Mouse (Mus musculus) limb, embryonic 13.5 days (tissue): ENCODE data around the gene Lrrc74a. TPM values are rescaled to one million over a fixed set of nuclear protein-coding genes. Genes with fewer than 3 reads are reported as not detected.

Source experiments
- ATAC-seq: fragments of 200-750 bp; cut with Nextera tagmentation; 2 replicates; pipeline ENCODE4 v1.8.0; 2017; ENCODE audit warnings: low read depth, moderate number of reproducible peaks, moderate TSS enrichment; ENCODE audit not compliant: low FRiP score
- H3K27ac ChIP-seq: fragments of 300-500 bp; sonication (generic); 2 replicates; pipeline ENCODE4 v1.5.1; 2015; ENCODE audit warnings: inconsistent platforms, mild to moderate bottlenecking, moderate library complexity
- H3K27me3 ChIP-seq: fragments of 300-500 bp; sonication (generic); 2 replicates; pipeline ENCODE4 v1.6.1; 2015; ENCODE audit warnings: mild to moderate bottlenecking, inconsistent platforms
- H3K36me3 ChIP-seq: fragments of 300-500 bp; sonication (generic); 2 replicates; pipeline ENCODE4 v1.6.1; 2015; ENCODE audit warnings: inconsistent platforms, mild to moderate bottlenecking, moderate library complexity
- H3K4me1 ChIP-seq: fragments of 300-500 bp; sonication (generic); 2 replicates; pipeline ENCODE4 v1.6.1; 2015; ENCODE audit warnings: inconsistent platforms
- H3K4me2 ChIP-seq: fragments of 300-500 bp; sonication (generic); replicated peaks from 2 replicates; pipeline ENCODE4 v1.6.1; 2015; ENCODE audit warnings: inconsistent platforms, mild to moderate bottlenecking, moderate library complexity
- H3K4me3 ChIP-seq: fragments of 300-500 bp; sonication (generic); 2 replicates; pipeline ENCODE4 v1.5.1; 2015; ENCODE audit warnings: moderate library complexity, mild to moderate bottlenecking, inconsistent platforms
- H3K9ac ChIP-seq: fragments of 300-500 bp; sonication (generic); 2 replicates; pipeline ENCODE4 v1.6.1; 2015; ENCODE audit warnings: mild to moderate bottlenecking, inconsistent platforms
- H3K9me3 ChIP-seq: fragments of 300-500 bp; sonication (generic); 2 replicates; pipeline ENCODE4 v1.6.1; 2016; ENCODE audit warnings: inconsistent platforms
- WGBS: fragments of 180-500 bp; shearing (Covaris S2); methylation state at CpG from one replicate; pipeline ENCODE4 v1.1.7; 2015; 5-methylcytosine and 5-hydroxymethylcytosine counted together
- polyA plus RNA-seq: library from polyadenylated mRNA; unstranded; fragments of >200 nt; fragmentation: Nextera tagmentation; extraction: Ambion mirVana; gene quantifications from 2 replicates; pipeline ENCODE4 v1.2.1, GENCODE M21; 2015

Gene Lrrc74a
- polyA plus RNA-seq, 1 experiment from 2014 or later, result not detected

DNA sequence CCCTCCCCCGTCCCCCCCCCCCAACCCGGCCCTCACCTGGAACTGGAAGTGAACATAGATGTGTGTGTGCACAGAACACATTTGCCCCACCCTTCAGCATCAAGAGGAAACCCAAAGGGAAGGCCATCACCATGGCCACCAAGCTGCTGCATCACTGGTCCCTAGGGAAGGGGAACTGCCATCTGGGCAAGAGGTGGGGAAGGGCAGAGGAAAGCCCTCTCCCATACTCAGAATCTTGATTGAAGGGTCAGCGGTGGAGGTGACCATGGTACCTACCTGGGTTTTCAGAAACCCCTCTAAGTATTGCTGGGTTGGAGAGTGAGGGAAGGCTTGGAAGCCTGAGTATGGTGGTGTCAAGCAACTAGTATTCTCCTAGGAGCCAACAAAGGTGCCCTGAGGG is 68.7 kb downstream of the Lrrc74a start:
- WGBS, result 48% methylated on average over 3 of the region's 3 CpGs
- H3K4me3 ChIP-seq, result no peak overlapping the region
- H3K9ac ChIP-seq, result no peak overlapping the region
- H3K4me1 ChIP-seq, result peaks cover 90% of the 10 kb centered on the region
- peak overlapping the region; percentile 99 for H3K27ac ChIP-seq
- no peaks in the 10 kb centered on the region for H3K36me3 ChIP-seq
- no peaks in the 10 kb centered on the region for H3K27me3 ChIP-seq
- ATAC-seq, result no peak
- peak overlapping the region; percentile 61 for H3K4me2 ChIP-seq
- no peaks in the 10 kb centered on the region for H3K9me3 ChIP-seq

DNA sequence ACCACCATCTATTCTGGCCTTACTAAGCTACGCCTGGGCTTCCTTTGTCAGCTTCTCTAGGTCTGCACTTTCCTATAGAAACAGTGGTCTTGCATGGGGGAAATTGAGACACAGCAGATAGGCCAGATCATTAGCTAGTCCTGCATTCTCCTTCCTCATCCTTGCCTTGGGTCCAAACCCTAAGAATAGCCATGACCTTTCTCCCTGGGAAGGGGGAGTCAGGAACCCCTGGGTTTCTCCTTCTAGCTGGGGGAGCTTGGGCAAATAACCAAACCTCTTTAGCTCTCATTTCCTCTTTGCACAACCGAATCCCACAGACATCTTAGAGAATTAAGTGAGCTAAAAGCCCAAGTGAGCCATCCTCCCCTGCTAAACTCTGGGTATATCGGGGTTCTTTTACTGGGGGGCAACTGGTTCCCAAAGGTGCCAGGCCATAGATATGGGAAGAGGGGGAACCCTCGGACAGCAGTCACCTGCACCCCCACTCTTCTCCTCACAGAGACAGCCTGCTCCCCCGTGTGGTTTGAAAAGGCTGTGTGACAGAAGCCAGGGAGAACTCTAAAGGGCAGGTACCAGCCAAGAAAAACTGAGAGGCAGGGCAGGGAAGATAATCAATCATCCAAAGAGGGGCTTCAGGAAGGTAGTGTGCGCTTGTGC is 69.6 kb downstream of the Lrrc74a start:
- WGBS, result 50% methylated on average over 6 of the region's 6 CpGs
- H3K4me2 ChIP-seq, result no peak overlapping the region
- no peak overlapping the region for H3K9ac ChIP-seq
- peaks cover 99% of the 10 kb centered on the region for H3K4me1 ChIP-seq
- no peak overlapping the region for H3K4me3 ChIP-seq
- no peaks in the 10 kb centered on the region for H3K9me3 ChIP-seq
- H3K27me3 ChIP-seq, result no peaks in the 10 kb centered on the region
- peak overlapping the region; percentile 99 for H3K27ac ChIP-seq
- no peaks in the 10 kb centered on the region for H3K36me3 ChIP-seq
- ATAC-seq, result no peak

DNA sequence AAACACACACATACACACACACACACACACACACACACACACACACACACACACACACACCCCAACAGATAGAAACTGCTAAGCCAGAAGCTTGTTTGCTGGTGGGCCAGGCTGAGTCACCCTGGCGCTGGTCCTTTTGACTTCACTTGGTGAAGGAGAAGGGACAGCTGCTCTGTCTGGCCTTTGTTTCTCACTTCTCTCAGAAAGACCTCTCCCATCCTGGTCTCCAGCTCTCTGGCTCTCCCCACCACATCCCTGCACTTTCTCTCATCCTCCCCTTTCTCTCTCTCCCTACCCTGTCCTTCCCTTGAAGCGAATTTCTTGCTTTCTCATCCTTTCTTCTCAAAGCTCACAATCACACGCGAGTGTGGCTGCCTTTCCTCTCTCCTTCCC is 70.1 kb downstream of the Lrrc74a start:
- H3K4me2 ChIP-seq, result no peak overlapping the region

GRCm38 (mm10) chr12:86804857-86805256 is 70.7 kb downstream of the Lrrc74a start:
- no peak overlapping the region for H3K9ac ChIP-seq
- ATAC-seq, result no peak

More for the DNA sequence above, 70.1 kb downstream of the Lrrc74a start:
- Histone ChIP-seq H3K27ac (peak overlapping the region; percentile 99; the same call in 1 of the 2 replicates), H3K4me1 (peaks cover 95% of the 10 kb centered on the region), H3K9ac (no peak overlapping the region), H3K4me3 (no peak overlapping the region), H3K27me3 (no peaks in the 10 kb centered on the region), H3K9me3 (no peaks in the 10 kb centered on the region), H3K36me3 (no peaks in the 10 kb centered on the region)
- 31% methylated on average over 4 of the region's 4 CpGs for WGBS
- ATAC-seq, result no peak

GRCm38 (mm10) chr12:86805315-86805714 is 71.1 kb downstream of the Lrrc74a start:
- H3K9ac ChIP-seq, result no peak overlapping the region

More at GRCm38 (mm10) chr12:86804857-86805256, 70.7 kb downstream of the Lrrc74a start:
- Histone ChIP-seq H3K27ac (peak overlapping the region; percentile 99; the same call in 1 of the 2 replicates), H3K4me1 (peaks cover 90% of the 10 kb centered on the region), H3K9me3 (no peaks in the 10 kb centered on the region), H3K4me3 (no peak overlapping the region), H3K27me3 (no peaks in the 10 kb centered on the region), H3K4me2 (no peak overlapping the region), H3K36me3 (no peaks in the 10 kb centered on the region)
- 62% methylated on average over 2 of the region's 2 CpGs for WGBS

DNA sequence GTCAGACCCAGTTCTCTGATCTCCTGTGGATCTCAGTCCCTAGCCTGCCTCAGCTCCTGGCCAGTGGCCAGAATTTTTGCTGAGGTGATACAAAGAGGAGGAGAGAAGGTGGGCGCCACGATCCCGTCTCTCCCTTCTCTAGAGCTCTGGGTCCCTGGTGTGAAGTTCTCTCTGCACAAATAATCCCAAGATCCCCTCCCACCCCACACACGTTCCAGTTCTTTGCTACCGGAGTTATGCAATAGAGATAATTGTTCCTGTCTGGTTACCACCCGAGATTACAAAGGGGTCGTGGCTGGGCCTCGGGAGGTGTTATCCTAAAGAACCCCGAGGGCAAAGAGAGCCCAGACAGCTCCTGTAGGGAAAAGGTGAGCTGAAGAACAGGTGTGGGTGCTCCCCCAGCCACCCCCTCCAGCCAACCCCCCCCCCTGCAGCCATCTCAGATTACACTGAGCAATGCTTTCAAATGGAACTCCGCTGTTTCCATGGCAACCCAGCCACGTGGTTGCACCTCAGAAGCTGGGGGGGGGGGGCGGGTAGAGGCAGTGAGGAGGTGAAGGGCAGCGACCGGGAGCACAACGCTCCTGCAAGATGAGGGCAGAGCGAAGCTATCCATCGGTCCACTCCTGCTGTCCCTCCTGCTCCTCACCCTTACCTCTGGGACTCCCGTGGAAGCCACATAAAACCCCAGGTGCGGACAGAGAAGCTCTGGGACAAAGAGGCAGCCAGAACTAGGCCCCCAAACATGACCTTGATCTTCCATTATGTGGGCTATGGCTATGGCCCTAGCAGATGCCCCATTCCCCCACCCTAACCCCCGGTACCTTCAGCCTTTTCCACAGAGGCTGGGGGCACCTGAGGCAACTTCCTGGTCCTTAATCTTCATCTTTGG is 72.1 kb downstream of the Lrrc74a start:
- no peaks in the 10 kb centered on the region for H3K36me3 ChIP-seq
- H3K27ac ChIP-seq, result peak overlapping the region; percentile 84
- no peaks in the 10 kb centered on the region for H3K9me3 ChIP-seq
- ATAC-seq, result no peak; the same call in 1 of the 2 replicates
- 2% methylated on average over 20 of the region's 20 CpGs for WGBS
- H3K4me2 ChIP-seq, result peak overlapping the region; percentile 58
- H3K9ac ChIP-seq, result peak overlapping the region; percentile 45; the same call in 1 of the 2 replicates
- no peaks in the 10 kb centered on the region for H3K27me3 ChIP-seq
- H3K4me1 ChIP-seq, result peaks cover 89% of the 10 kb centered on the region
- H3K4me3 ChIP-seq, result peak overlapping the region; percentile 23; the same call in 1 of the 2 replicates

More at GRCm38 (mm10) chr12:86805315-86805714, 71.1 kb downstream of the Lrrc74a start:
- Histone ChIP-seq H3K27me3 (no peaks in the 10 kb centered on the region), H3K4me3 (no peak overlapping the region), H3K4me2 (no peak overlapping the region), H3K36me3 (no peaks in the 10 kb centered on the region), H3K27ac (no peak overlapping the region), H3K4me1 (peaks cover 89% of the 10 kb centered on the region), H3K9me3 (no peaks in the 10 kb centered on the region)
- ATAC-seq, result no peak
- 60% methylated on average over 4 of the region's 4 CpGs for WGBS

GRCm38 (mm10) chr12:86806923-86807794 is 73.0 kb downstream of the Lrrc74a start:
- H3K4me1 ChIP-seq, result peaks cover 89% of the 10 kb centered on the region
- H3K9me3 ChIP-seq, result no peaks in the 10 kb centered on the region
- 12% methylated on average over 5 of the region's 5 CpGs for WGBS
- ATAC-seq, result peak; percentile 59
- no peak overlapping the region for H3K4me3 ChIP-seq
- H3K27me3 ChIP-seq, result no peaks in the 10 kb centered on the region
- H3K4me2 ChIP-seq, result peak overlapping the region; percentile 58
- H3K36me3 ChIP-seq, result no peaks in the 10 kb centered on the region
- H3K27ac ChIP-seq, result peak overlapping the region; percentile 84
- H3K9ac ChIP-seq, result 0 out of 2 replicates have a peak overlapping the region, but pooled peaks have one; percentile 45

DNA sequence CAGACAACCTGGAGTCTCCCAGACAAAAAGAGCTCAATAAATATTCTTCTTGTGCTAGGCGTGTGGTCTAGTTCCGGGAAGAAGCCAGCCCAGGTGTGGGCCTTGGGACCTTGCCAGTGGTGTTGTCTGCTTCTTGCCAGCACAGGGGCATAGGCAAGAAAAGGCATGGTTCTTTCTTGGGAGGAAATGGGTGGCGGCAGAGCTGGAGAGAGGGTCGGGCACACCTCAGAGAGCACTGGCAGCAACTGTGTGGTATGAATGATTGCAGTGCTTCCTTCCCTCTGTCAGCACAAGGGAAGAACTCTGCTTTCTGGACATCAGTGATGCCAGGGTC is 73.6 kb downstream of the Lrrc74a start:
- Histone ChIP-seq H3K27me3 (no peaks in the 10 kb centered on the region), H3K36me3 (no peaks in the 10 kb centered on the region), H3K4me1 (peaks cover 86% of the 10 kb centered on the region), H3K4me2 (peak overlapping the region; percentile 58; the same call in 1 of the 2 replicates), H3K27ac (peak overlapping the region; percentile 84), H3K4me3 (no peak overlapping the region), H3K9me3 (no peaks in the 10 kb centered on the region), H3K9ac (peak overlapping the region; percentile 10; the same call in 1 of the 2 replicates)
- 33% methylated on average over 4 of the region's 4 CpGs for WGBS
- no peak for ATAC-seq

GRCm38 (mm10) chr12:86808856-86809255 is 74.7 kb downstream of the Lrrc74a start:
- 84% methylated on average over 4 of the region's 4 CpGs for WGBS
- H3K27ac ChIP-seq, result no peak overlapping the region

DNA sequence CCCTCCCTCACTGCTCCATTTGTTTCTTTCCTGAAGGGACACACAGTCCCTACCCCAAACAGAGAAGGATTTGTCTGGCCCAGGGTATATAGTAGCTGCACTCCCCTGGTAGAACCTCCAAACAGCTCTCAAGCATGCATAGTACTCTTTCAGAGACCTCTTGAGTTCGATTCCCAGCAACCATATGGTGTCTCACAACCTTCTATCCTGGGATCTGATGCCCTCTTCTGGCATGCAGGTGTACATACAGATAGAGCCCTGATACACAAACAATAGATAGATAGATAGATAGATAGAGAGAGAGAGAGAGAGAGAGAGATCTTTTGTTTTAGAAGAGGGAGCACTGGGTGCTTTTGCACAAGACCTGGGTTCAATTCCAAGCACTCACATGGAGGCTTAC is 75.9 kb downstream of the Lrrc74a start:
- no peak overlapping the region for H3K9ac ChIP-seq
- 88% methylated on average over 1 of the region's 1 CpGs for WGBS
- H3K4me2 ChIP-seq, result no peak overlapping the region
- peaks cover 64% of the 10 kb centered on the region for H3K4me1 ChIP-seq
- no peak overlapping the region for H3K4me3 ChIP-seq
- H3K9me3 ChIP-seq, result no peaks in the 10 kb centered on the region
- no peaks in the 10 kb centered on the region for H3K27me3 ChIP-seq
- no peaks in the 10 kb centered on the region for H3K36me3 ChIP-seq
- H3K27ac ChIP-seq, result no peak overlapping the region
- no peak for ATAC-seq

More at GRCm38 (mm10) chr12:86808856-86809255, 74.7 kb downstream of the Lrrc74a start:
- Histone ChIP-seq H3K27me3 (no peaks in the 10 kb centered on the region), H3K4me3 (no peak overlapping the region), H3K36me3 (no peaks in the 10 kb centered on the region), H3K9ac (no peak overlapping the region), H3K4me1 (peaks cover 76% of the 10 kb centered on the region), H3K9me3 (no peaks in the 10 kb centered on the region), H3K4me2 (no peak overlapping the region)
- ATAC-seq, result no peak

- Histone ChIP-seq H3K9ac (peak overlapping the region; percentile 43; the same call in 1 of the 2 replicates), H3K4me3 (no peak overlapping the region), H3K27ac (peak overlapping the region; percentile 68), H3K36me3 (no peaks in the 10 kb centered on the region), H3K9me3 (no peaks in the 10 kb centered on the region), H3K4me2 (no peak overlapping the region), H3K4me1 (peaks cover 64% of the 10 kb centered on the region), H3K27me3 (no peaks in the 10 kb centered on the region)
- ATAC-seq, result no peak
- 40% methylated on average over 11 of the region's 11 CpGs for WGBS
Observed at GRCm38 (mm10) chr12:86810725-86811444, 76.7 kb downstream of the Lrrc74a start.
